Mouse (Mus musculus): Measurements from ENCODE around the gene Celf6. TPM values are rescaled to one million over a fixed set of nuclear protein-coding genes. Genes with fewer than 3 reads are reported as not detected.

Gene Celf6
- polyA plus RNA-seq, 1 experiment, result not detected

- no peak for TF ChIP-seq TCF12 (IDR thresholded peaks at IDR 0.05; ENCODE audit: insufficient read depth, poor library complexity, severe bottlenecking)
- no peak for TF ChIP-seq MYOD1 (IDR thresholded peaks at IDR 0.05; ENCODE audit: control insufficient read depth in 1 of 3, insufficient read length in 2 of 3, low read depth in 2 of 3)
- no peak for TF ChIP-seq TCF3 (IDR thresholded peaks at IDR 0.05; ENCODE audit: insufficient read length, low read depth)
- no peak for TF ChIP-seq MAX (IDR thresholded peaks at IDR 0.05; ENCODE audit: low read depth)
- TF ChIP-seq REST (IDR thresholded peaks at IDR 0.05; ENCODE audit: insufficient read depth, insufficient read length), result no peak
- no peak for TF ChIP-seq CEBPB (IDR thresholded peaks at IDR 0.05; ENCODE audit: insufficient read depth, poor library complexity, severe bottlenecking)
- TF ChIP-seq E2F4 (IDR thresholded peaks at IDR 0.05; ENCODE audit: insufficient read depth), result no peak
- no peak for TF ChIP-seq POLR2AphosphoS2 (IDR thresholded peaks at IDR 0.05; ENCODE audit: insufficient read length, low read depth)
- TF ChIP-seq MYOG (IDR thresholded peaks at IDR 0.05; ENCODE audit: control insufficient read depth in 1 of 3, insufficient read depth in 1 of 3, insufficient read length in 2 of 3, low read depth in 2 of 3), result no peak
- no peak for TF ChIP-seq POLR2A (IDR thresholded peaks at IDR 0.05; ENCODE audit: insufficient read length, low read depth)
- TF ChIP-seq SRF (IDR thresholded peaks at IDR 0.05; ENCODE audit: control insufficient read depth, insufficient read length, low read depth), result no peak
- Histone ChIP-seq H3ac (ENCODE audit: control insufficient read depth, insufficient read length) (no peak overlapping the region), H3K79me2 (ENCODE audit: control insufficient read depth, insufficient read depth) (no peaks in the 10 kb centered on the region), H3K36me3 (ENCODE audit: control insufficient read depth, insufficient read depth) (peaks cover 50% of the 10 kb centered on the region), H3K4me3 (no peak overlapping the region), H3K27me3 (ENCODE audit: control insufficient read depth, insufficient read depth, insufficient read length) (no peaks in the 10 kb centered on the region), H3K4me2 (ENCODE audit: low read depth) (no peak overlapping the region)
These were observed 62.2 kb downstream of the Celf6 start for GRCm38 (mm10) chr9:59639936-59640335.

DNA sequence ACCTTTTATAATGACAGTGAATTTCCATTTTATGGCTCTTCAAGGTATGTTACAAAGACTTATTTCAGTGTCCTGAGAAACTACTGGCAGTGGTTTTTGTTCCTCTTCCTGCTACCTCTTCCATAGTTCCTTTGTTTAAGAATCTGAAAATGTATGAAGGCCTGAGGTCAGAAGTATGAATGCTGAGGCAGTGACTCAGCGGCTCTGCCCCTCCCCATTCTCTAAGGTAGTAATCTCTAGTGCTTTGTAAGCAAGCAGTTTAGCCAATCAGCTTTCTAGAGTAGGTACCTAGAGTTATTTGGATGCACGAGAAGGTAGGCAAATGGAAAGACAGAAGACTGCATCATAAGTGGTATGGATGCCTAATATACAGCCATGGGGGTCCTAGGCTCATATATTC is 63.6 kb downstream of the Celf6 start:
- Histone ChIP-seq H3K4me2 (ENCODE audit: low read depth) (no peak overlapping the region), H3ac (ENCODE audit: control insufficient read depth, insufficient read length) (no peak overlapping the region), H3K79me2 (ENCODE audit: control insufficient read depth, insufficient read depth) (no peaks in the 10 kb centered on the region)

DNA sequence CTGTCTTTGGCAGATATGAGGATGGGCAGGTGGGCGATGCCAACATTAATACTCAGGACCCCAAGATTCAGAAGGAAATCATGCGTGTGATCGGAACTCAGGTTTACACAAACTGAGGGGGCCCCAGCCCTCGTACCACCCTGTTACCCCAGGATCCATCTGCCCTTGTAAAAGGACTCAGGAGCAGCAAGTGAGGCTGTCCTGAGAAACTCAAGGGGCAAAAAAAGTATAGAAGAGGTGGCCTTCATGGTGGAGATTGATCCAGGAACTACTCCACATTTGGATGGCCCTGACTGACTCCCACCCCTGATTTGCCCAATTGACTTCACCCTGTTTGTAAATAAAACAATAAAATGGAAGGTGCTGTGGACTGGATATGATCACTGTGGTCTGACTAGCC is 72.2 kb downstream of the Celf6 start:
- Histone ChIP-seq H3K4me3 (no peak overlapping the region), H3K4me2 (ENCODE audit: low read depth) (no peak overlapping the region), H3K36me3 (ENCODE audit: control insufficient read depth, insufficient read depth) (peaks cover 27% of the 10 kb centered on the region), H3ac (ENCODE audit: control insufficient read depth, insufficient read length) (no peak overlapping the region), H3K27me3 (ENCODE audit: control insufficient read depth, insufficient read depth, insufficient read length) (no peaks in the 10 kb centered on the region), H3K79me2 (ENCODE audit: control insufficient read depth, insufficient read depth) (peaks cover 10% of the 10 kb centered on the region)
- TF ChIP-seq POLR2A (IDR thresholded peaks at IDR 0.05; ENCODE audit: insufficient read length, low read depth), result no peak
- no peak for TF ChIP-seq MYOG (IDR thresholded peaks at IDR 0.05; ENCODE audit: control insufficient read depth in 1 of 3, insufficient read depth in 1 of 3, insufficient read length in 2 of 3, low read depth in 2 of 3)
- TF ChIP-seq E2F4 (IDR thresholded peaks at IDR 0.05; ENCODE audit: insufficient read depth), result no peak
- TF ChIP-seq MAX (IDR thresholded peaks at IDR 0.05; ENCODE audit: low read depth), result no peak
- no peak for TF ChIP-seq TCF12 (IDR thresholded peaks at IDR 0.05; ENCODE audit: insufficient read depth, poor library complexity, severe bottlenecking)
- no peak for TF ChIP-seq USF1 (IDR thresholded peaks at IDR 0.05; ENCODE audit: low read depth)
- TF ChIP-seq TCF3 (IDR thresholded peaks at IDR 0.05; ENCODE audit: insufficient read length, low read depth), result no peak
- TF ChIP-seq REST (IDR thresholded peaks at IDR 0.05; ENCODE audit: insufficient read depth, insufficient read length), result no peak
- TF ChIP-seq CEBPB (IDR thresholded peaks at IDR 0.05; ENCODE audit: insufficient read depth, poor library complexity, severe bottlenecking), result no peak
- TF ChIP-seq POLR2AphosphoS2 (IDR thresholded peaks at IDR 0.05; ENCODE audit: insufficient read length, low read depth), result no peak
- TF ChIP-seq SRF (IDR thresholded peaks at IDR 0.05; ENCODE audit: control insufficient read depth, insufficient read length, low read depth), result no peak
- no peak for TF ChIP-seq MYOD1 (IDR thresholded peaks at IDR 0.05; ENCODE audit: control insufficient read depth in 1 of 3, insufficient read length in 2 of 3, low read depth in 2 of 3)

More for the DNA sequence above, 63.6 kb downstream of the Celf6 start:
- Histone ChIP-seq H3K36me3 (ENCODE audit: control insufficient read depth, insufficient read depth) (peaks cover 36% of the 10 kb centered on the region), H3K27me3 (ENCODE audit: control insufficient read depth, insufficient read depth, insufficient read length) (no peaks in the 10 kb centered on the region), H3K4me3 (no peak overlapping the region)
- no peak for TF ChIP-seq CEBPB (IDR thresholded peaks at IDR 0.05; ENCODE audit: insufficient read depth, poor library complexity, severe bottlenecking)
- no peak for TF ChIP-seq TCF3 (IDR thresholded peaks at IDR 0.05; ENCODE audit: insufficient read length, low read depth)
- no peak for TF ChIP-seq MAX (IDR thresholded peaks at IDR 0.05; ENCODE audit: low read depth)
- TF ChIP-seq SRF (IDR thresholded peaks at IDR 0.05; ENCODE audit: control insufficient read depth, insufficient read length, low read depth), result no peak
- TF ChIP-seq MYOG (IDR thresholded peaks at IDR 0.05; ENCODE audit: control insufficient read depth in 1 of 3, insufficient read depth in 1 of 3, insufficient read length in 2 of 3, low read depth in 2 of 3), result no peak
- no peak for TF ChIP-seq REST (IDR thresholded peaks at IDR 0.05; ENCODE audit: insufficient read depth, insufficient read length)

DNA sequence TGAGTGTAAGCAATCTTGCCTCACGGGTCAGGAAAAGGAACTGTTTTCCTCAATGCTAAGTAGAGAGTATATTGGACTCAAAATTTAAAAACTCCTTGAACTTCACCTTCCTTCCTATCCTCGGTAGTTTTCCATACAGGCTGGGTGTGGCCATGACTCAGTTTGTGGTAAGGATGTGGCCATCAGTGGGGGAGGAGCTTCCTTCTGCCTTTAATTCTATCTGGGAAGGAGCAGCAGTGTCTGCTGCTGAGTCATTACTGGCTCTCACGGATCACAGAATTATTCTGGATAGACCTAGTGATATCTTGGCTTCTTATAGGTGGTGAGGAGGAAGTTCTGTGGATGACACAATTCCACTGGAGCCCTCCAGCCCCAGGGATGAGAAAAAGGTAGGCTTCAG is 75.7 kb downstream of the Celf6 start:
- peaks cover 41% of the 10 kb centered on the region for H3K79me2 ChIP-seq (ENCODE audit: control insufficient read depth, insufficient read depth)
- H3K4me3 ChIP-seq, result peak overlapping the region; percentile 95
- TF ChIP-seq CEBPB (IDR thresholded peaks at IDR 0.05; ENCODE audit: insufficient read depth, poor library complexity, severe bottlenecking) (peak; percentile 48), POLR2AphosphoS2 (IDR thresholded peaks at IDR 0.05; ENCODE audit: insufficient read length, low read depth) (peak; percentile 42), POLR2A (IDR thresholded peaks at IDR 0.05; ENCODE audit: insufficient read length, low read depth) (no peak), MYOG (IDR thresholded peaks at IDR 0.05; ENCODE audit: control insufficient read depth in 1 of 3, insufficient read depth in 1 of 3, insufficient read length in 2 of 3, low read depth in 2 of 3) (no peak)
- H3K36me3 ChIP-seq (ENCODE audit: control insufficient read depth, insufficient read depth), result peaks cover 22% of the 10 kb centered on the region
- H3K4me2 ChIP-seq (ENCODE audit: low read depth), result peak overlapping the region; percentile 82
- H3ac ChIP-seq (ENCODE audit: control insufficient read depth, insufficient read length), result no peak overlapping the region
- H3K27me3 ChIP-seq (ENCODE audit: control insufficient read depth, insufficient read depth, insufficient read length), result no peaks in the 10 kb centered on the region

GRCm38 (mm10) chr9:59654450-59654983 is 76.8 kb downstream of the Celf6 start:
- Histone ChIP-seq H3K4me3 (peak overlapping the region; percentile 95), H3K4me2 (ENCODE audit: low read depth) (peak overlapping the region; percentile 82), H3ac (ENCODE audit: control insufficient read depth, insufficient read length) (no peak overlapping the region), H3K79me2 (ENCODE audit: control insufficient read depth, insufficient read depth) (peaks cover 52% of the 10 kb centered on the region), H3K36me3 (ENCODE audit: control insufficient read depth, insufficient read depth) (peaks cover 10% of the 10 kb centered on the region), H3K27me3 (ENCODE audit: control insufficient read depth, insufficient read depth, insufficient read length) (no peaks in the 10 kb centered on the region)
- TF ChIP-seq POLR2A (IDR thresholded peaks at IDR 0.05; ENCODE audit: insufficient read length, low read depth) (no peak), MYOD1 (IDR thresholded peaks at IDR 0.05; ENCODE audit: control insufficient read depth in 1 of 3, insufficient read length in 2 of 3, low read depth in 2 of 3) (no peak), USF1 (IDR thresholded peaks at IDR 0.05; ENCODE audit: low read depth) (no peak), MAX (IDR thresholded peaks at IDR 0.05; ENCODE audit: low read depth) (no peak), TCF12 (IDR thresholded peaks at IDR 0.05; ENCODE audit: insufficient read depth, poor library complexity, severe bottlenecking) (no peak), REST (IDR thresholded peaks at IDR 0.05; ENCODE audit: insufficient read depth, insufficient read length) (no peak), MYOG (IDR thresholded peaks at IDR 0.05; ENCODE audit: control insufficient read depth in 1 of 3, insufficient read depth in 1 of 3, insufficient read length in 2 of 3, low read depth in 2 of 3) (no peak), POLR2AphosphoS2 (IDR thresholded peaks at IDR 0.05; ENCODE audit: insufficient read length, low read depth) (no peak), E2F4 (IDR thresholded peaks at IDR 0.05; ENCODE audit: insufficient read depth) (no peak), TCF3 (IDR thresholded peaks at IDR 0.05; ENCODE audit: insufficient read length, low read depth) (no peak), SRF (IDR thresholded peaks at IDR 0.05; ENCODE audit: control insufficient read depth, insufficient read length, low read depth) (no peak), CEBPB (IDR thresholded peaks at IDR 0.05; ENCODE audit: insufficient read depth, poor library complexity, severe bottlenecking) (no peak)

All from myocyte (in vitro differentiated cells).